Mouse (Mus musculus): ENCODE measurements around the gene Afap1.

The Afap1 gene

DNA sequence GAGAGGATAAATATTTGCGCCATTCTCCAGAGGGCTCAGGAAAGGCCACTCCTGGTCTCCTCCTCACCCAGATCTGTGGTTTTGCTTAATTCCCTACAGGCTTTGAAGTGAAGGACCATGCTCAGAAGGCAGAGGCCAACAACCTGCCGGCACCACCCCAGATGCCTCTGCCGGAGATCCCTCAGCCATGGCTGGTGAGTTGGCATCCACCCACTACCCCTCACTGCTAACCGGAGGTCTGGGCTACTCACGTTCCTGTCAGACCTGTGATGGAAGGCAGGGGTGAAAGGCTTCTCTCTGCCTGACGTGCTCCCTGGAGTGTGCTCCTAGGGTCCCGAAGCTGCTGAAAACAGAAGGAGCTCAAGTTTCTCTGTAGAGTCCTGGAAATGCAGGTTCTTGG, 42.8 kb downstream of the Afap1 start:
- DNase-seq (ENCODE audit: low spot score) = no peak

DNA sequence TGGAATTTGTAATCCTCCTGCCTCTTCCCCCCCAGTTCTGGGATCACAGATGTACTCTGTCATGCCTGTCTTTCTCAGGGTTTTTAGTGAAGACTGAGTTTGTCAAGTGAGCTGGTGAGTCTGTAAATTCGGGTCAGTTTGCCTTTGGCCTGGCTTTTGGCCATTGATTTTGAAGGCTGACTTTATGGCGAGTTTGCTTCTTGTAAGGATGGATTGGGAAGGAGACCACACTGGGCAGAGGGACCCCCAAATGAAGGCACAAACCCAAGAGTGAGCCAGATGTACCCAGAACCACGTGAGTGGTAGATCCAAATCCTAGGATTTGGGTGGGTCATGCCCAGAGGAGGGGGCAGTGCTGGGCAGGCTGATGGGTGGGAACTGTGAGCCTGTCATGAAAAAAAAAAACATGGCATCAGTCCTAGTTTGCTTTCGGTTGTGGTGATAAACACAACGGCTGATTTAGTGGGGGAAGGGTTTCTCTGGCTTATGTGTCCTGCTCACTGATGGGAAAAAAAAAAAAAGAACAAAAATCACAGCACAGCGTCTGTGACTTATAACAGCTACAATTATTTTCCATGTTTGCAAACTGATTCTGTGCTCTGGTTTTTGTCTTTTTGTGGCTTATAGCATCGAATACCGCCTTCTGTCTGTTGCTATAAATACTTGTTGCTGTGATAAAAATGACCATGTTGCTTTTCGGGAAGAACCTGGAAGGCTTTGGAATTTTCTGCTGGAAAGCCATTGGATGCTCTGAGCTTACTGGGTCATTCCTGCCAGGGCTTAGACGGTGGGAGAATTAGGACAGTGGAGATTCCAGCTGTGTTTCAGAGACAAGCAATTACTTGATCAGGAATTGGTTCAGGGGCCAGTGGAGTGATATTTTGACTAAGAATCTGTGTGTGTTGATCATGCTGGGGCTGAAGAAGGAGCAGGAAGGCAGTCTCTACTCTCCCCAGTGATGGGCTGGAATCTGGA, 45.4 kb downstream of the Afap1 start:
- no peak for DNase-seq (ENCODE audit: low spot score)

- DNase-seq (ENCODE audit: low spot score) = no peak
Measured at GRCm38 (mm10) chr5:35939958-35940357, 46.8 kb downstream of the Afap1 start.

GRCm38 (mm10) chr5:35943541-35943940, 50.4 kb downstream of the Afap1 start:
- no peak for DNase-seq (ENCODE audit: low spot score)

- no peak for DNase-seq (ENCODE audit: low spot score)
Measured at GRCm38 (mm10) chr5:35946841-35947240, 53.7 kb downstream of the Afap1 start.

GRCm38 (mm10) chr5:35947427-35947826, 54.3 kb downstream of the Afap1 start:
- no peak for DNase-seq (ENCODE audit: low spot score)

DNA sequence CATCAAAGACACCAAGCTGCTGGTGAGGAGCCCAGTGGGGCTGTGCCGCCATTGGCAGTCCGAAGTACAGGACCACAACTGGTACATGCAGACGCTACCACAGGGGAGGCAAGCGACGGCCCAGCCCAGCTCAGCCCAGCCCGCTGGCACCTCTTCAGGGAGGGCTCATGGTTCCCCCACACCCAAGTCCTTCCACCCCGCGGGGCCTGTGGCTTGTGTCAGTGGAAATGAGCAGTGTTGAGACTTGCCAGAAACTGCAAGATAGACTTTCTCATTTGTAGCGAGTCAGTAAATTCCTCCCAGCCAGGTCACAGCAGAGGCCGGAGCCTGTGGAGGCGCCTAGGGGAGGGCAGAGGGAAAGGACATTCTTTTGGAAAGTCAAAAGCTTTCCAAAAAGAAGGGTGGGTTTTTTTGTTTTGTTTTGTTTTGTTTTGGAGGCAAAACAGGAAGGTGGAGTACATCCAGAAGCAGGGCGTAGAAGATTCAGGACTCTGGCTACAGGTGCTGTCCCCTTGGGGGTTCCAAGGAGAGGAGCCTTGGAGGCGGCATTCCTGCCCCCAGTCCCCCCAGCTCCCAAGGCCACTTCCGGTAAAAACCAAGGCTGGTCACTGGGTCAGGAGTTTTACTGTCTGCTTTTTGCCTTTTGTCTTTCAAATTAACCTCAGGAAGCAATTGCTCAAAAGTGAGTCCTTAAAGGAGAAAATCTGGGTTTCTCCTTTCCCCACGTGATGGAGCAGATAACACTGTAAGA, 55.3 kb downstream of the Afap1 start:
- no peak for DNase-seq (ENCODE audit: low spot score)

DNA sequence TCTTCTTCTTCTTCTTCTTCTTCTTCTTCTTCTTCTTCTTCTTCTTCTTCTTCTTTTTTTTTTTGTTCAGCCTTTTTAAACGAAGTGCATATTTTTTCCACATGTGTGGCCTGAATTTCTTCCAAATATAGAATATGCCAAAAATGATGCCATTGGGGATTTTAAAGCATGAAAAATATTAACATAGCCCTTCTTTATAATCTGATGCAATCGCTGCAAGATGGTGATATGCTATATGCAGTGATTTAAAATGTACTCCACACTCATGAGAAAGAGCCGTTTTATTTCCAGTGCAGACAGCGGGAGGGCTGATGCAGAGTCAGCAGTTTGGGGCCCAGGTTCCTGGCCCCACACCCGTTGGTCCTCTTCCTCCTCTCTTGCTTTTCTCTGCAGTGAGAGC, 55.9 kb downstream of the Afap1 start:
- no peak for DNase-seq (ENCODE audit: low spot score)

DNA sequence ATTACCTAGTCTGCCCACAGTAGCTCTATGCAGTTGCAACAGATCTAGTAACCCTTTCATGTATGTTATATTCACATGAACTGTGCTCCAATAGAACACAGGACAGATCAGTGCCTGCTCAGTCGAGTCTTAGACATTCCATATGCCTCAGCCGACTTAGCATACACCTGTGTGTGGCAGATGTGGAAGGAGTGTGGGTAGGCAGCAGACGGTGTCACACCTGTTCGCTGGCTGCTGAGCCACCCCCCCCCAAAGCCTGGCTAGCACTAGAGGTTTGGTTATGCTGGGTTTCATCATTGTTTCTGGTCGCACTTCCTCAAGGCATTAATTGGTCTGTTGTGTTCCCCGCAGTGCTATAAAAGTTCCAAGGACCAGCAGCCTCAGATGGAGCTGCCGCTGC, 57.4 kb downstream of the Afap1 start:
- DNase-seq (ENCODE audit: low spot score) = no peak

GRCm38 (mm10) chr5:35954055-35954718, 61.1 kb downstream of the Afap1 start:
- no peak for DNase-seq (ENCODE audit: low spot score)

GRCm38 (mm10) chr5:35956268-35956667, 63.1 kb downstream of the Afap1 start:
- no peak for DNase-seq (ENCODE audit: low spot score)

DNA sequence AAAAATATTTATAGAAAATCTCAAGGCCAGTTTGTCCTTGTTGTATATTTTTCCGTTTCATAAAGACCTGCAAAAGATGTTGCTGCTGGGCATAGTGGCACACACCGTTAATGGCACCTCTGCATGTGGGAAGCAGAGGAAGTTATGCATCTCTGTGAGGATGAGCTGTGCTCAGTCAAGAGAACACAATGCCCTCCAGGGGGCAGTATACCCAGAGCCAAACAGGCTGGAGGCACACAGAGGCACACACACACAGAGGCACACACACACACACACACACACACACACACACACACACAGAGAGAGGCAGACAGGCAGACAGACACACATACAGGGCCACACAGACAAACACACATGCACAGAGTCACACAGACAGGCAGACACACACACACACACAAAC, 65.6 kb downstream of the Afap1 start:
- no peak for DNase-seq (ENCODE audit: low spot score)

GRCm38 (mm10) chr5:35960168-35960567, 67.0 kb downstream of the Afap1 start:
- no peak for DNase-seq (ENCODE audit: low spot score)

DNA sequence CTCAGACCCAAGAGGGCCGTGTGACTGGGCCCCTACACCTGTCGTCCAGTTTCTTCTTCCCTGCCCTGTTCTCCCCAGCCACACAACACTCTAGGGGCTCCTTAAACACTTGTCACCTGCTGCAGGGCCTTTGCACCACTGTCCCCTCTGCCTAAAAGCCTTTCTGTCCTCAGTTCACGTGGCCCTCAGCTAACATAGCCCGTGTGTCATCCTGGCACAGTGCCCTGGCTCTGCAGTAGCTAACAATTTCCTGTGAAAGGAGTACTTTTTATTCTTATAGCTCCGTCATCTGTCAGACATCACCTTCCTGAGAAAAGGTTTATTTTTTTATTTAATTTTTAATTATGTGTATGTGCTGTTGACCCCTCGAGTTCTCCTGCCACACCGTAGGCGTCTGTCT, 68.2 kb downstream of the Afap1 start:
- DNase-seq (ENCODE audit: low spot score) = no peak

DNA sequence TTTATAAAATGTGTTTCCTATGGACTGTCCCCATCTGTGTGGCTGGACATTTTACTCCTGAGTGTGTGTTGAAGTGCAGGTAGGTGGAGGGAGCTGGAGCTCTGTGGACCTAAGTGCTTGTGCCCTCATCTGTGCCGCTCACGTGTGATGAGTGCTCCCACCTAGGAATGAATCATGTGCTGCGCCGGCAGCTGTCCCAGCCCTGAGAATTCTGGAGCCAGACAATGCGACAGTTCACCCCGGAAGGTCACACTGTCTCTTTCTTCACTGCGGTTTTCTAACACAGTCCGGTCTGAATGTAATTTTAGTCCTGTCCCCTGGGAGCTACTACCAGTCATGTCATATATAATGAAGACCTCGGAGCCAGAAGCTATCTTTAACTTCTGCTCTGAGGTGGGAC, 70.5 kb downstream of the Afap1 start:
- no peak for DNase-seq (ENCODE audit: low spot score)

GRCm38 (mm10) chr5:35965036-35965435, 71.9 kb downstream of the Afap1 start:
- no peak for DNase-seq (ENCODE audit: low spot score)

- DNase-seq (ENCODE audit: low spot score) = no peak
Measured at GRCm38 (mm10) chr5:35969857-35970256, 76.7 kb downstream of the Afap1 start.

DNA sequence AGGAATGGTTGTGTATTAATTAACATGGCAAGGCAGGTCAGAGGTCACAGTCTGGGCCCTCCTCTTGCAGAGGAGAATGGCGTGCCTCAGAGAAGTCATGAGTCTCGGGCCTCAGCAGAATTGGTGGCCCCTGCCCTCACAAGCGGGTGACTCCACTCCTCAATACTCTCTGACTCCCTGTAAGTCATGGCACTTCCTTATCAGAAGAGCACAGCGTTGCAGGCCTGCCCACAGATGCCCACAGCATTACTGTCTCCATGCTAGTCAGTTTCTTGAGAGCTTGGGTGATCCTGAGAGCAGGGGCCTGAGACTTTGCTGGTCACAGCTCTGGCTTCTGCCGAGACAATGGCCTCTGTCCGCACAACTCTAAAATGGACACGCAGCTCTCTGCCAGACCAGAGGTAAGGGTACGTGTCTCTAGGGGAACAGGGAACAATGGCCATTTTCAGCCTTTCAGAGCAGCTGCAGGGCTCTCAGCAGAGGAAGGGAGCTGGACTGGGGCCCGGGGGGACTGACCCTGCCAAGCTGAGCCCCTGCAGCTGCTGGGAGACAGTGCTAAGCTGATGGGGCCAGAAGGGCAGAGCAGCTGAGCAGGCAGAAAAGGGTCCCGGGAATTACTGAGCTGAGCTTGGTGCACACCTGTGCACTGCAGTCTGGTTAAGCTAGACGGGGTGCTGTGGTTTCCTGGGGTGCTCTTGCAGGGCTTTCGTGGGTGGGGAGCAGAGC, 77.4 kb downstream of the Afap1 start:
- peak; percentile 68 for DNase-seq (ENCODE audit: low spot score)

DNA sequence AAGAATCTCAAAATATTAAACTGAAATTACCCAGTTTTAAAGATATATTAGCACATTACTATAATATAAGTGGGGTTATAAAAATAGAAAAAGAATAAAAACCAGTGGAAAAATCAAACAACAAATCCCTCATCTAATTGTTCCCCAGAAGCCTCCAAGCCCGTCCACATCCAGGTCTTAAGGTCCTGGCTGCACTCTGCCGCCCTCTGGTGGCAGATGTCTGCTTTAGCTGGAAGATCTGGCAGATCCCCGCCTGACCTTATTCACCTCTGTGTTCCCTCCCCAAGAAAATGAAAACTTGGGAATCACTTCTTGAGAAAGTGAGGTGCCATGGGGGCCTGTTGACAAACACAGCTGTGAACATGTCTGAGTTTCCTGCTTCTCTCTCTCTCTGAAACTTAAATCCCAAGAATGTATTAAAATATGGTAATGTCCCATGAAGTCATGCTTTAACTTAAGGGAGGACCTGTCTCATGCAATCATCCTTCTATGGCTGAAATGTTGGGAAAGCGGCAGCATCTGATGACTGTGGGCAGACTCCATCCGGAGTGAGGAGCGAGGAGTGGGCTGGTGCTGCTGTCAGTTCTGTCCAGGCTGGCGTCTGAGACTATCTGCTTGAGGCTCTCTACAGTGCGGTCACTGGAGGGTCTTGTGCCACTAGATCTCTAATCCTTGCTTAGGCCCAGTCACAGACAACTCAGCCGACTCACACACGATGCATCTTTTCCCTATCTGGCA, 78.9 kb downstream of the Afap1 start:
- peak; percentile 24 for DNase-seq (ENCODE audit: low spot score)

- no peak for DNase-seq (ENCODE audit: low spot score)
Measured at GRCm38 (mm10) chr5:35972739-35973138, 79.6 kb downstream of the Afap1 start.

- no peak for DNase-seq (ENCODE audit: low spot score)
Measured at GRCm38 (mm10) chr5:35973800-35974199, 80.7 kb downstream of the Afap1 start.

All from yolk sac, embryonic 10.5 days (tissue).